Mouse (Mus musculus) cortical plate, adult 2 months (tissue): Measurements from ENCODE around the gene Hjurp. TPM values are rescaled to one million over a fixed set of nuclear protein-coding genes. Genes with fewer than 3 reads are reported as not detected.

Experiments
- H3K27ac ChIP-seq: fragments of 200-500 bp; 2 replicates; pipeline ENCODE4 v1.5.1; 2012; ENCODE audit warnings: low read length, control low read depth, inconsistent platforms; ENCODE audit not compliant: insufficient read depth
- H3K4me1 ChIP-seq: fragments of 200-500 bp; 2 replicates; pipeline ENCODE4 v1.6.1; 2011; ENCODE audit warnings: low read length; ENCODE audit not compliant: control insufficient read depth, insufficient read depth
- H3K4me3 ChIP-seq: fragments of 200-500 bp; 2 replicates; pipeline ENCODE4 v1.5.1; 2011; ENCODE audit warnings: mild to moderate bottlenecking, low read length, control low read depth; ENCODE audit not compliant: insufficient read depth
- CTCF ChIP-seq: fragments of 200-500 bp; IDR thresholded peaks from 2 replicates; pipeline ENCODE4 v1.5.1; 2011; ENCODE audit warnings: mild to moderate bottlenecking, control low read depth, low read length; ENCODE audit not compliant: insufficient read depth; ENCODE audit errors: extremely low read depth
- POLR2A ChIP-seq: fragments of 200-500 bp; IDR thresholded peaks from 2 replicates; pipeline ENCODE4 v1.6.1; 2011; ENCODE audit warnings: mild to moderate bottlenecking, low read length, control low read depth; ENCODE audit not compliant: insufficient read depth; ENCODE audit errors: extremely low read depth
- polyA plus RNA-seq: library from polyadenylated mRNA; depleted of rRNA; stranded (reverse); fragments of >200 nt; gene quantifications from 2 replicates; pipeline ENCODE4 v1.2.3, GENCODE M21; 2012

Hjurp gene
- polyA plus RNA-seq, 1 experiment: 60.9 TPM

- TF ChIP-seq CTCF: no peak
- no peak for TF ChIP-seq POLR2A
- Histone ChIP-seq H3K4me1 (no peaks in the 10 kb centered on the region), H3K27ac (no peak overlapping the region), H3K4me3 (no peak overlapping the region)
Observed at GRCm38 (mm10) chr1:88248658-88249057, 28.8 kb downstream of the Hjurp start.

- Histone ChIP-seq H3K27ac (no peak overlapping the region), H3K4me1 (no peaks in the 10 kb centered on the region), H3K4me3 (no peak overlapping the region)
- TF ChIP-seq CTCF (no peak), POLR2A (no peak)
Observed at GRCm38 (mm10) chr1:88247660-88248059, 29.8 kb downstream of the Hjurp start.

- no peaks in the 10 kb centered on the region for H3K4me1 ChIP-seq
- H3K4me3 ChIP-seq: no peak overlapping the region
- H3K27ac ChIP-seq: no peak overlapping the region
- TF ChIP-seq POLR2A: no peak
- TF ChIP-seq CTCF: no peak
Observed at GRCm38 (mm10) chr1:88246386-88246785, 31.0 kb downstream of the Hjurp start.

- TF ChIP-seq POLR2A: no peak
- Histone ChIP-seq H3K4me3 (no peak overlapping the region), H3K27ac (no peak overlapping the region), H3K4me1 (no peaks in the 10 kb centered on the region)
Observed at GRCm38 (mm10) chr1:88245881-88246280, 31.6 kb downstream of the Hjurp start.

GRCm38 (mm10) chr1:88243861-88244260, 33.6 kb downstream of the Hjurp start:
- Histone ChIP-seq H3K4me3 (no peak overlapping the region), H3K27ac (no peak overlapping the region), H3K4me1 (no peaks in the 10 kb centered on the region)
- TF ChIP-seq POLR2A (no peak), CTCF (no peak)

- H3K4me3 ChIP-seq: no peak overlapping the region
Observed at GRCm38 (mm10) chr1:88240579-88240978, 36.9 kb downstream of the Hjurp start.

GRCm38 (mm10) chr1:88240072-88240471, 37.4 kb downstream of the Hjurp start:
- Histone ChIP-seq H3K27ac (no peak overlapping the region), H3K4me1 (no peaks in the 10 kb centered on the region), H3K4me3 (no peak overlapping the region)
- TF ChIP-seq CTCF (no peak), POLR2A (no peak)

More at GRCm38 (mm10) chr1:88240579-88240978, 36.9 kb downstream of the Hjurp start:
- no peaks in the 10 kb centered on the region for H3K4me1 ChIP-seq
- TF ChIP-seq POLR2A (no peak), CTCF (no peak)
- H3K27ac ChIP-seq: no peak overlapping the region

GRCm38 (mm10) chr1:88238771-88239170, 38.7 kb downstream of the Hjurp start:
- H3K4me3 ChIP-seq: no peak overlapping the region
- no peak overlapping the region for H3K27ac ChIP-seq
- no peaks in the 10 kb centered on the region for H3K4me1 ChIP-seq
- TF ChIP-seq CTCF (no peak), POLR2A (no peak)

GRCm38 (mm10) chr1:88237311-88237710, 40.1 kb downstream of the Hjurp start:
- Histone ChIP-seq H3K27ac (no peak overlapping the region), H3K4me1 (no peaks in the 10 kb centered on the region), H3K4me3 (no peak overlapping the region)
- TF ChIP-seq CTCF (no peak), POLR2A (no peak)

GRCm38 (mm10) chr1:88235894-88236415, 41.5 kb downstream of the Hjurp start:
- TF ChIP-seq POLR2A (no peak), CTCF (no peak)
- H3K27ac ChIP-seq: no peak overlapping the region
- H3K4me3 ChIP-seq: no peak overlapping the region
- H3K4me1 ChIP-seq: no peaks in the 10 kb centered on the region
